Mouse (Mus musculus): Measurements from ENCODE around the gene Slc46a2.

Slc46a2 gene

DNA sequence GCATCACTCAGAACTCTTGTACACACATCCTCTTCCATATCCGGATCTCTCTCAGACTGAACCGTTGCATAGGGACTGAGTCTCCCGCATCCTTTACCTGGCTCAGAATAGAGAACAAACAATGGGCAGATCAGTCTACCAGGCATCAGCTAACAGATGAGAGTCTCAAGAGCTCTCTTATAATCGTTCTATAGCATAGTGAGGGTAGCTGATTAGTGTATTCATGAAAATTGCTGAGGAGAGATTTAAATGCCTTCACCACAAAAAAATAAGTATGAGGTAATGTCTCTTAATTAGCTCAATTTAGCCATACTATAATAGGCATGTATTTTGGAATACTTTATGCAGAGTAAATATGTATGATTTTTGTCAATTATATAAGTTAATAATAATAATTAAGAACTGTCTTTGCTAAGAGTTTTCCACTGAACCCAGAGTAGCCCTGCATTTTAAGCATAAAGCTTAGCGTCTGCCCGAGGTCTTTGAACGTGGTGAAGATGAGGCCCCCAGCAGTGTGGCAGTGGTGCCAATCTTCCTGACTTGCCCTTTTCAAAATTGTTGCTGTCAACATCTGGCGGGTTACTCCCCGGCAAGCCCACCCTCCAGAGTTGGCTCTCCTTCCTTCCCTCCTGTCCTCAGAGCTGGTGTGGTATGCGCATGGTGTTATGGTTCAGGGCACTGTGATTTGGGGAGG, 23.0 kb downstream of the Slc46a2 start:
- in situ Hi-C loops (cut with MseI, MboI) = no loop called here

GRCm38 (mm10) chr4:59890086-59890600, 24.7 kb downstream of the Slc46a2 start:
- in situ Hi-C loops (cut with MseI, MboI) = no loop called here

- in situ Hi-C loops (cut with MseI, MboI) = no loop called here
Observed at GRCm38 (mm10) chr4:59888014-59888413, 26.8 kb downstream of the Slc46a2 start.

GRCm38 (mm10) chr4:59887011-59887410, 27.8 kb downstream of the Slc46a2 start:
- in situ Hi-C loops (cut with MseI, MboI) = no loop called here

DNA sequence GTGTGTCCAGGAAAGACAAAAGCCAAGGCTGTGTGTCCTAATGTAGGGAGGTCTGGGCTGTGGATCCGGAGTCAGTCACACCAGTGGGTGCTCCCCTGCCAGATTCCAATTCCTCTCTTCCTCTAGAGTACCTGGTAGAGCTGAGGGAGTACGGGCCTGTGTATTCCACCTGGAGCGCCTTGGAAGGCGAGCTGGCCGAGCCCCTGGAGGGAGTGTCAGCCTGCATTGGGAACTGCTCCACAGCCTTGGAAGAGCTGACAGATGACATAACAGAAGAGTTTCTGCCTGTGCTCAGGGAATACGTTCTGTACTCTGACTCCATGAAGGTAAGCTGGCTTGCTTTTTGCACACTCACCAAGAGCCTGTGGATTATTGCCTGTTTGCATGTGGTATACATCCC, 28.6 kb downstream of the Slc46a2 start:
- in situ Hi-C loops (cut with MseI, MboI) = no loop called here

- in situ Hi-C loops (cut with MseI, MboI) = no loop called here
Observed at GRCm38 (mm10) chr4:59884136-59884696, 30.6 kb downstream of the Slc46a2 start.

GRCm38 (mm10) chr4:59881210-59881609, 33.6 kb downstream of the Slc46a2 start:
- in situ Hi-C loops (cut with MseI, MboI) = no loop called here

GRCm38 (mm10) chr4:59880725-59881124, 34.1 kb downstream of the Slc46a2 start:
- in situ Hi-C loops (cut with MseI, MboI) = no loop called here

- in situ Hi-C loops (cut with MseI, MboI) = loop anchor here in 1 of 2 experiments (10.0 kb wide), 2 partner anchors 45 to 95 kb away; no protein-coding TSS in a partner anchor
Observed at GRCm38 (mm10) chr4:59879444-59879843, 35.4 kb downstream of the Slc46a2 start.

DNA sequence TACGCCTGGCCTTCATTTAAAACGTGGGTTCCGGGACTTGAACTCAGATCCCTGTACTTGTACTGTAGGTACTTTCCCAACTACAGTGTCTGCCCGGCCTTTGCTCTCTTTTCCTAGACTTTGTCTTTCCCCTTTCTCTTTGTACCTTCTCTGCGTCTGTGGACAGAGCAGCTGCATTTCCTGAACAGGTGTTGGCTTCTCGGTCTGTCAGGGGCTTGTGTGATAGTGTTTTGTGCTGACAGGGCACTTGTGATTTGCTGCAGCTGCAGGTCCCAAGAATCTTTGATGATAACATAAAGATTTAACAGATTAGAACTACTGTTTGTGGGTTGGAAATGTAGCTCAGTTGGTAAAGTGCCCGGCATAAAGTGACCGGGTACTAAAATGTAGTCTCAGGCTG, 36.3 kb downstream of the Slc46a2 start:
- in situ Hi-C loops (cut with MseI, MboI) = loop anchor here in 1 of 2 experiments (10.0 kb wide), 2 partner anchors 46 to 94 kb away; no protein-coding TSS in a partner anchor

DNA sequence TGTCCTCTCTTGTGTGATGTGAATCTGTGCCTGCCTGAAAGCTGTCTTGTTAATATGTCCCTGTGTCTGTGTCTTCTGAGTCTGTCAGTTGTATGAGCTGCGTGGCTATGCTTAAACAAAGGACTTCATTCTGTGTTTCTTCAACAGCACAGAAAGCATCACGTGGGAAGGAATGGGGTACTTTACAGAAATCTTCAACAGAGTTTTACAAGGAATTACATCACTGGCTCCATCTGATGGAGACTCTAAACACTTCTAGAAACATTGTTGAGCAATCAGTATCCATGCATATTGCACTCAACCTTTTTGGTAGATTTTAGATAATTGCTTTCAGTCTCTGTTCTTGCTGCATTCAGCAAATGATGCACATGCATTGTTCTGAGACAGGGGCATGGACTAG, 37.8 kb downstream of the Slc46a2 start:
- in situ Hi-C loops (cut with MseI, MboI) = loop anchor here in 1 of 2 experiments (10.0 kb wide), 2 partner anchors 48 to 92 kb away; no protein-coding TSS in a partner anchor

DNA sequence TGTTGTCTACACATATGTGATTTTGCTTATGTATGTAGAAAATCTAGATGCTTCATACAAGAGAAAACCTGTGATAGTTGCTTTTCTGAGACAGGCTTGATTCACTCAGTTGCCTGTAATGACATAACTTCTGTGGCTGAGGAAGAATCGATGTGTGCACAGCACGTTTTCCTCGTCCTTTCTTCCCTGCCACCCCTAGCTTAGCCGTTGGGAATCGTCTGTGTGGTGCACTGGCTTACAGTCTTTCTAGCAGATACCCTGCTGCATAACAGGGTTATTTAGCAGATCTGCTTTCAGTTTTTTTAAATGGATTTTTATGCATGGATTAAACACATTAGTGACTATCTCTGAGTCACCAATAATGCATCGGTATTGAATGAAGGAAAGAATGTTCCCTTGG, 38.3 kb downstream of the Slc46a2 start:
- in situ Hi-C loops (cut with MseI, MboI) = loop anchor here in 1 of 2 experiments (10.0 kb wide), 2 partner anchors 48 to 92 kb away; no protein-coding TSS in a partner anchor

- in situ Hi-C loops (cut with MseI, MboI) = loop anchor here (5.0 to 10.0 kb wide), 4 partner anchors 51 to 89 kb away; partner anchors contain the start of gene Snx30 (in 1 of the 2)
Observed at GRCm38 (mm10) chr4:59873830-59874229, 41.0 kb downstream of the Slc46a2 start.

DNA sequence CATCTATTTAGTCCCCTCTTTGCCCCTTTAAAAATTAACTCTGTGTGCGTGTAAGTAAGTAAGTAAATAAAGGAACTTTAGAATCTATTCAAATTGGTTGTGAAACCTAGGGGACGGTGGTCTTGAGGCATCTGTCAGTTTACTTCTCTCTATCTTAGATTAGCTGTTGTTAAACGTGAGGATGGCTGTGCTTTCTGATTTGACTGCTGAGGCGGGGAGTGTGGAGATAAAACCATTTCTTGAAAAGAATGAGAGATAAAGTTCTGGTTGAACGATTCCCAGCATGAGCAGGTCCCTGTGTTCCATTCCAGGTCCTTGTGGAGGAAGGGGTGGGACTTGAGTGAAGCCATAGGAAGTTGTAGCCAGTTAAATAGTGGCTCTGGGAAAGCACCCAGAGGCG, 41.6 kb downstream of the Slc46a2 start:
- in situ Hi-C loops (cut with MseI, MboI) = loop anchor here (5.0 to 10.0 kb wide), 4 partner anchors 52 to 88 kb away; partner anchors contain the start of gene Snx30 (in 1 of the 2)

DNA sequence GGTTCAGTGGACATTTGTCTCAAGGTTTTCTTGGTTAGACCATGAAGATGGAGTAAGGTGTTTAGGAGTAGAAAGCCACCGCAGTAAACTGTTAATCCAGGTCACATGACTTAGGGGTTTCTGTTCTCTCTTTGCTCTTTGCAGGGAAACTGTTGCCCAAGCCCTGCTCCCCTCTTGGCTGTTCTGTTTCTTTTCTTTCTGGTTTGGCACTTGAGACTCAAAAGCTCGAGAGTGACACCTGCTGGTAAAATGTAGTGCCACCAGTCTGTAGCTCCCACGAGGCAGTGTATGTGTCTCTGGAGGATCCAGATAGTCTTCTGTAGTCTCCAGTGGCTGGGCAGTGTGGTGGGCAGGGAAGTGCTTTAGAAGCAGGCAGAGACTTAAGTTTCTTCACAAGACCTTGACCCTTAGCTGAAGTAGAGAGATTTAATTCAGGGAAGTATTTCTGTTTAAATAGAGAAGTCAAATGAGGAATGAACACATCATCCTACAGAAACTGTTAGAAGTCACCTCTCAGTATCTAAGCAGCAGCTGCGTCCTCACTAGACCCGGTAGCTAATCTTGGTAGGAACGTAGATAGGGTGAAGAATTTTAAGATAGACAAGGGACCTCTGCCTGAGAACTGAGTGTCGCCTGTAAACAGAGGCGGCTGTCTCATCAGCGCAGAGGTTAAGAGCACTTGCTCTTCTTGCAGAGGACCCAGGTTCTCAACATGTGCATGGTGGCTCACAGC, 43.8 kb downstream of the Slc46a2 start:
- in situ Hi-C loops (cut with MseI, MboI) = loop anchor here (5.0 to 10.0 kb wide), 4 partner anchors 54 to 86 kb away; partner anchors contain the start of gene Snx30 (in 1 of the 2)

DNA sequence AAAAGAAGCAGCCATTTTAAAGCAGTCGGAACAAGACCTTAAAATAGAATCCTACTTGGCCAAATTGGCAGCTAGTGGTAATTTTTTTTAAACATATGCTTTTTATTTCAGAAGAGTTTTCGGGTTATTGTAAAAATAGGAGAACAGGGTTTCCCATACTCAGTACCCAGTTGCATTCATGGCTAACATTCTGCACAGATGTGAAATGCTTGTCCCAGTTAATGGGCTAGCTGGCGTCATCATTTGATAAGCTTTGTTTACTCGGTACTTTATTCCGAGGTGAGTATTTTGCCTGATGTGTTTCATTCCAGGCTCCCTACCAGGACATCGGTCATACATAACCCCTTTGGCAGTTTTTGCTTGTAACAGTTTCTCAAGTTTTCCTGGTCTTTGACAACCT, 44.4 kb downstream of the Slc46a2 start:
- in situ Hi-C loops (cut with MseI, MboI) = loop anchor here (5.0 to 10.0 kb wide), 4 partner anchors 54 to 86 kb away; partner anchors contain the start of gene Snx30 (in 1 of the 2)

DNA sequence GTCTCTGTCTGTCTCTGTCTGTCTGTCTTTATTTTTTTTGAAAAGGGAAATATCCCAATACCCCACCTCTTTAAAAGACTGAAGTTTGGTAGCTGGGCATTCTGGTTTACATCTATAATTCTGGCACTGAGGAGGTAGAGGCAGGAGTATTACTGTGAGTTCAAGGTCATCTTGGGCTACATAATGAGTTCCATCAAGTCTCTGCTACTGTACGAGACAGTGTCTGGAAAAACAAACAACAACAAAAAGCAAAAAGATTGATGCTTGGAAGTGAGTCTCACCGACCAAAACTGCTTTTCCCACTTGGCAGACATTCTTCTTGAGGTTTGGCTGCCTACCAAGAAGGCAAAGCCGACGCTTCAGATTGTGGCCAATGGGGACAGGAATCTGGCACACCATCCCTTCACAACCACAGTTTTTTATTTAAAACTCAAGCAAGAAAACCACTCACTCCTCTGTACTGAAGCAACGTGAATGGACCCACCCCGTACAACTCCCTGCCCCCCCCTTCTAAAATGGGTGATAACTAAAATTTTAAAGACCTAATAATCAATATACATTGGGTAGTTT, 45.3 kb downstream of the Slc46a2 start:
- in situ Hi-C loops (cut with MseI, MboI) = loop anchor here (5.0 to 10.0 kb wide), 4 partner anchors 55 to 85 kb away; partner anchors contain the start of gene Snx30 (in 1 of the 2)

DNA sequence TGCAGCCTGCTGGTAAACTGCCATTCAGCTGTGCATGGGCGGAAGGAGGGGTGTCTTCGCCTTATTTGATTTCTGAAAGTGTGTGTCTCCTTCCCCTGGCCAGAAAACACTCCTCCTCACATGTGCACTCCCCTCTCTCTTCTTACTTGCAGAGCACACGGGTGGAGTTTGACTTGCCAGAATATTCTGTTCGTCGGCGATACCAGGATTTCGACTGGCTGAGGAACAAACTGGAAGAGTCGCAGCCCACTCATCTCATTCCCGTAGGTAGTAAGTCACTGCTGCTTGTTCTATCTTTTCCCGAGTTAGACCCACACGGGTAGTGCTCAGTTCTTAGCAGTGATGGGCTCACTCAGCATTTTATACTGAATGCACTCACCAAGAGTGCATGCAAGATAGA, 46.8 kb downstream of the Slc46a2 start:
- in situ Hi-C loops (cut with MseI, MboI) = no loop called here

GRCm38 (mm10) chr4:59863869-59864268, 51.0 kb downstream of the Slc46a2 start:
- in situ Hi-C loops (cut with MseI, MboI) = no loop called here

- in situ Hi-C loops (cut with MseI, MboI) = no loop called here
Observed at GRCm38 (mm10) chr4:59862335-59862734, 52.5 kb downstream of the Slc46a2 start.

- in situ Hi-C loops (cut with MseI, MboI) = no loop called here
Observed at GRCm38 (mm10) chr4:59861871-59862270, 53.0 kb downstream of the Slc46a2 start.
